Mouse (Mus musculus) ES-E14 (cell line): Measurements from ENCODE around the gene Hunk. TPM values are rescaled to one million over a fixed set of nuclear protein-coding genes. Genes with fewer than 3 reads are reported as not detected.

Source experiments
- DNase-seq: peaks from one replicate; pipeline ENCODE4 v3.0.0-alpha.2; 2013; ENCODE audit warnings: low read depth, low spot score
- H3K27ac ChIP-seq: 2 replicates; pipeline ENCODE4 v1.5.1; 2012; ENCODE audit warnings: low read depth, mild to moderate bottlenecking, low read length, moderate library complexity, mixed read lengths; ENCODE audit not compliant: poor library complexity, insufficient read depth, severe bottlenecking
- H3K36me3 ChIP-seq: 2 replicates; pipeline ENCODE4 v1.6.1; 2012; ENCODE audit warnings: mild to moderate bottlenecking, low read length, moderate library complexity, mixed read lengths; ENCODE audit not compliant: control insufficient read depth, poor library complexity, insufficient read depth, severe bottlenecking
- H3K4me1 ChIP-seq, 2 experiments: fragments of 150-350 bp in 1 of 2; sonication (generic) in 1 of 2; 2 replicates each; pipeline ENCODE4 v1.6.1; 2012; ENCODE audit warnings: low read length in 2 of 2, mild to moderate bottlenecking in 1 of 2, mixed read lengths in 1 of 2; ENCODE audit not compliant: control insufficient read depth in 2 of 2, insufficient read depth in 2 of 2, poor library complexity in 1 of 2
- H3K4me3 ChIP-seq, 2 experiments: fragments of 150-350 bp in 1 of 2; sonication (generic) in 1 of 2; 2 replicates each; pipeline ENCODE4 v1.5.1; 2012; ENCODE audit warnings: low read length in 2 of 2, low read depth in 1 of 2, mild to moderate bottlenecking in 1 of 2, mixed read lengths in 1 of 2; ENCODE audit not compliant: insufficient read depth in 1 of 2, poor library complexity in 1 of 2, severe bottlenecking in 1 of 2
- H3K9ac ChIP-seq: 2 replicates; pipeline ENCODE4 v1.6.1; 2012; ENCODE audit warnings: low read depth, mild to moderate bottlenecking, low read length, mixed read lengths; ENCODE audit not compliant: poor library complexity, insufficient read depth, severe bottlenecking
- H3K9me3 ChIP-seq: fragments of 150-350 bp; sonication (generic); 2 replicates; pipeline ENCODE4 v1.6.1; 2012; ENCODE audit warnings: low read depth, mild to moderate bottlenecking, low read length; ENCODE audit not compliant: control insufficient read depth, insufficient read depth
- CHD2 ChIP-seq: IDR thresholded peaks from 2 replicates; pipeline ENCODE4 v1.6.1; 2014; ENCODE audit warnings: mild to moderate bottlenecking, low read depth, low read length, inconsistent platforms
- HCFC1 ChIP-seq: IDR thresholded peaks from 2 replicates; pipeline ENCODE4 v1.6.1; 2012; ENCODE audit warnings: low read length, inconsistent platforms, borderline replicate concordance; ENCODE audit not compliant: insufficient read depth
- MAFK ChIP-seq: IDR thresholded peaks from 2 replicates; pipeline ENCODE4 v1.6.1; 2014; ENCODE audit warnings: mild to moderate bottlenecking, low read depth, low read length, inconsistent platforms; ENCODE audit not compliant: insufficient read depth
- ZC3H11A ChIP-seq: IDR thresholded peaks from 2 replicates; pipeline ENCODE4 v1.6.1; 2012; ENCODE audit warnings: low read depth, mild to moderate bottlenecking, inconsistent platforms, low read length, borderline replicate concordance
- ZNF384 ChIP-seq: IDR thresholded peaks from 2 replicates; pipeline ENCODE4 v1.6.1; 2012; ENCODE audit warnings: low read depth, low read length, inconsistent platforms
- in situ Hi-C, 2 experiments: fragments of 600-800 bp; cut with MboI; formaldehyde crosslinking; loops; one replicate each; pipeline ENCODE4 v1.15.1; 2025; ENCODE audit warnings: low sequenced_read_pairs in 2 of 2, inconsistent platforms in 1 of 2; ENCODE audit not compliant: unreplicated experiment in 2 of 2
- total RNA-seq: library from RNA; depleted of rRNA; stranded (reverse); fragments of 300-350 nt; gene quantifications from 2 replicates; pipeline ENCODE4 v1.2.3, GENCODE M21; 2012

The Hunk gene
- total RNA-seq, 1 experiment, result 9.2 TPM

- Histone ChIP-seq H3K27ac (peak overlapping the region; percentile 26; the same call in 1 of the 2 replicates), H3K9ac (no peak overlapping the region), H3K36me3 (peaks cover 38% of the 10 kb centered on the region), H3K4me1 (peaks cover 3 to 23% of the 10 kb centered on the region in 2 experiments), H3K9me3 (peaks cover 6% of the 10 kb centered on the region; the same call in 1 of the 2 replicates), H3K4me3 (no peak overlapping the region)
- in situ Hi-C loops, result no loop called here
- no peak for TF ChIP-seq ZNF384
- no peak for TF ChIP-seq HCFC1
- TF ChIP-seq MAFK, result 0 out of 2 replicates have a peak, but pooled peaks have one; percentile 4
- no peak for TF ChIP-seq CHD2
- no peak for TF ChIP-seq ZC3H11A
- DNase-seq, result peak; percentile 94
These were observed 51.5 kb downstream of the Hunk start for GRCm38 (mm10) chr16:90437276-90437675.

GRCm38 (mm10) chr16:90439493-90439892 lies 53.7 kb downstream of the Hunk start:
- no peak overlapping the region for H3K27ac ChIP-seq
- peak; percentile 91 for TF ChIP-seq MAFK
- TF ChIP-seq HCFC1, result no peak
- no peak for DNase-seq
- H3K4me3 ChIP-seq, result no peak overlapping the region
- in situ Hi-C loops, result no loop called here
- peaks cover 3 to 23% of the 10 kb centered on the region in 2 experiments for H3K4me1 ChIP-seq
- no peak overlapping the region for H3K9ac ChIP-seq
- peaks cover 2% of the 10 kb centered on the region; the same call in 1 of the 2 replicates for H3K9me3 ChIP-seq
- H3K36me3 ChIP-seq, result peaks cover 21% of the 10 kb centered on the region

- Histone ChIP-seq H3K4me3 (no peak overlapping the region), H3K9ac (no peak overlapping the region), H3K27ac (no peak overlapping the region; the same call in 1 of the 2 replicates), H3K36me3 (peaks cover 12% of the 10 kb centered on the region; the same call in 1 of the 2 replicates), H3K9me3 (peaks cover 2% of the 10 kb centered on the region; the same call in 1 of the 2 replicates), H3K4me1 (peaks cover 3 to 23% of the 10 kb centered on the region in 2 experiments)
- in situ Hi-C loops, result no loop called here
- DNase-seq, result no peak
- no peak for TF ChIP-seq CHD2
- no peak for TF ChIP-seq ZC3H11A
- no peak for TF ChIP-seq ZNF384
These were observed 54.8 kb downstream of the Hunk start for GRCm38 (mm10) chr16:90440654-90441053.

GRCm38 (mm10) chr16:90442991-90443390 lies 57.2 kb downstream of the Hunk start:
- H3K4me3 ChIP-seq, result no peak overlapping the region
- DNase-seq, result no peak
- H3K4me1 ChIP-seq, result peaks cover 1 to 15% of the 10 kb centered on the region in 2 experiments
- no peak overlapping the region for H3K9ac ChIP-seq
- H3K27ac ChIP-seq, result no peak overlapping the region
- no peaks in the 10 kb centered on the region for H3K9me3 ChIP-seq
- in situ Hi-C loops, result no loop called here
- TF ChIP-seq MAFK (no peak), HCFC1 (no peak), ZC3H11A (no peak), ZNF384 (no peak), CHD2 (no peak)
- H3K36me3 ChIP-seq, result peaks cover 8% of the 10 kb centered on the region; the same call in 1 of the 2 replicates

GRCm38 (mm10) chr16:90453197-90453596 lies 67.4 kb downstream of the Hunk start:
- H3K4me3 ChIP-seq, result no peak overlapping the region
- no peak overlapping the region for H3K27ac ChIP-seq
- no peak overlapping the region for H3K9ac ChIP-seq
- in situ Hi-C loops, result no loop called here
- TF ChIP-seq ZNF384 (no peak), HCFC1 (no peak), MAFK (no peak), CHD2 (no peak), ZC3H11A (no peak)
- no peak for DNase-seq
- no peaks in the 10 kb centered on the region for H3K9me3 ChIP-seq
- no peaks in the 10 kb centered on the region for H3K4me1 ChIP-seq
- peaks cover 19% of the 10 kb centered on the region for H3K36me3 ChIP-seq
